Mouse (Mus musculus): ENCODE measurements around the gene Klf6. TPM values are rescaled to one million over a fixed set of nuclear protein-coding genes. Genes with fewer than 3 reads are reported as not detected.

The Klf6 gene
- polyA plus RNA-seq, 1 experiment from 2014 or later: 59.6 TPM

DNA sequence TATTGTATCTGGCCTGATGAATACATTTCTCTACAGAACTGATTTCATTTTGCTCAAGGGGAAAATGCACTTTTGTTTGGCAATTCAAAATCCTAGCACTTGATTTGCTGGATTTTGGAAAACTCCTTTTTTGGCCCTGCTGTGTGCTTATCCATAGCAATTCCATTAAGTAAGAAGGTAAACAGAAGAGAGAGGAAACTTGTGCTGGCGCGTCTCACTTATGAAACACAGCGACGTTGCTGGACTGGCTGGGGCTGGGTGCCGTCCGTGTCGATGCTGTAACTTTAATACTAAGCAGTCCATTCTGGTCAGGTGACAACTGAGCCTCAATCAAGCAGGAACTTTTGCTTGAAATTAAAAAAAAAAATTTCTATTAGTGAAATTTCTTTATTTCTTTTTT, 8.6 kb downstream of the Klf6 start:
- H3K4me3 ChIP-seq (ENCODE audit: low read depth, low read length): no peak overlapping the region
- peak overlapping the region; percentile 34; the same call in 1 of the 2 replicates for H3K4me2 ChIP-seq
- peaks cover 7% of the 10 kb centered on the region for H3K4me1 ChIP-seq (ENCODE audit: insufficient read depth)
- H3K9ac ChIP-seq: no peak overlapping the region
- peak; percentile 68 for ATAC-seq (ENCODE audit: insufficient read depth)
- 3% methylated on average over 7 of the region's 7 CpGs for WGBS
- peak; percentile 68 for DNase-seq
- H3K27me3 ChIP-seq (ENCODE audit: insufficient read depth, low read length): no peaks in the 10 kb centered on the region
- peak overlapping the region; percentile 80 for H3K27ac ChIP-seq (ENCODE audit: low read depth)
- TF ChIP-seq CTCF (IDR thresholded peaks at IDR 0.05; ENCODE audit: low read depth): no peak
- H3K9me3 ChIP-seq (ENCODE audit: low read depth, low read length): no peaks in the 10 kb centered on the region
- H3K36me3 ChIP-seq (ENCODE audit: insufficient read depth): peaks cover 42% of the 10 kb centered on the region

DNA sequence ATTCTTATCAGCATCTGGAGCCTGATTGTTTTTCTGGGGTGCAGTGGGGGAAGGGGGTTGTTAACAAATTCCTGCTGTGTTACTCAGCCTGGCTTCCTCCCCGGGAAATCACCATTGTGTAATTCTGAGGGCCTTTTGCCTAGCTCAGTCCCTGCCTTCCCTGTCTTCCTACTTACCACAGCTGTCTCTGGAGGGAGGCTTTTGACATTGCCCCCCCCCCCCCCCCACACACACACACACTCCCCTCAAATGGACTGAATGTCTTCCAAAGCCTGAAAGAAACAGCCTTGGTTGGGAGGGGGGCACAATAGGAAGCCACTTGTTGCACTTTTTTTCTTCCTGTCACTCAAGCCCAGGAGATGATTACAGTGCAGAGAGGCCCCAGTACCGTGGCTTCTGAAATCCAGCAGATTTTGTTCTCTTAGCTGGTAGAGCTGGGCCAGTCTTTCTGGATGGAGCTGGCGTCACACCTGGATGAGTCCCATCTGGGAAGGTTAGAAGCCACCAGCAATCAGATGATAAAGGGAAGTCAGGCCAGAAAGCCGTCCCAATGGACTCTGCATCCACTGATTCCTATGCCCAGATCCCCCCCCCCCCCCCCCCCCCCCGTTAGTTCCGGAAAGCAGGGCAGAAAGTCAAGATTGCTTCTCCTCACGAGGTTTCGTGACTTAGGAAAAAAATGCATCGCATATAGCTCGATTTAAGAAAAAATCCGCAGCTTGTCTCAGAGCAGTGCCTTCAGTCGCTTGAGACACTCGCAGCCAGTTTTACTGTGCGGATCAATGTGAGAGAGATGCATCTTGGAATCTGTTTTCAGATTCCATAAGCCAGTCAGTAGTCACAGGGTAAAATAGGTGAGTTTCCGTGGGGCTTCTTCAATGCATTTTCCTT, 9.3 kb downstream of the Klf6 start:
- DNase-seq (peak; percentile 81), ATAC-seq (ENCODE audit: insufficient read depth) (peak; percentile 92)
- H3K27ac ChIP-seq (ENCODE audit: low read depth): peak overlapping the region; percentile 71; the same call in 1 of the 2 replicates
- H3K4me2 ChIP-seq: peak overlapping the region; percentile 37
- peaks cover 34% of the 10 kb centered on the region for H3K36me3 ChIP-seq (ENCODE audit: insufficient read depth)
- no peak overlapping the region for H3K9ac ChIP-seq
- peaks cover 7% of the 10 kb centered on the region for H3K4me1 ChIP-seq (ENCODE audit: insufficient read depth)
- H3K9me3 ChIP-seq (ENCODE audit: low read depth, low read length): no peaks in the 10 kb centered on the region
- no peaks in the 10 kb centered on the region for H3K27me3 ChIP-seq (ENCODE audit: insufficient read depth, low read length)
- H3K4me3 ChIP-seq (ENCODE audit: low read depth, low read length): no peak overlapping the region
- no peak for TF ChIP-seq CTCF (IDR thresholded peaks at IDR 0.05; ENCODE audit: low read depth)
- 14% methylated on average over 15 of the region's 15 CpGs for WGBS

DNA sequence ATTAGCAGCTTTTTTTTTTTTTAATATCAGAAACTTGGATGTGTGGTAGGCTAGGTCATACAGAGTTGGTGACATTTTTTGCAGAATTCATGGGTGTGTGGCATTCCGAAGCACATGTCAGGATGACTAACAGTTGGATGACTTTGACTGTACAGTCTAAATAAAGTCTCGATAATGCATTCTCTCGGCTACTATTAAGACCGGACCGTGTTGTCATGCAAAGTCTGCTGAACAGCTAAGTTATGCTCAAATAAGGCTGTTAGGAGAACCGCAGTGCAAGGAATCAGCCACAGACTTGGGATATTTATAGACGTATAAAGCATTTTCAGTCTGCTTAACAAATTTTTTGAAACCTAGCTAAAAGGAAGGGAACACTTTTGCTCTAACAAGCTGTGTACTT, 10.1 kb downstream of the Klf6 start:
- H3K4me2 ChIP-seq: no peak overlapping the region
- ATAC-seq (ENCODE audit: insufficient read depth) (no peak), DNase-seq (peak; percentile 27)
- H3K4me1 ChIP-seq (ENCODE audit: insufficient read depth): peaks cover 7% of the 10 kb centered on the region; the same call in 1 of the 2 replicates
- no peak for TF ChIP-seq CTCF (IDR thresholded peaks at IDR 0.05; ENCODE audit: low read depth)
- H3K27ac ChIP-seq (ENCODE audit: low read depth): 0 out of 2 replicates have a peak overlapping the region, but pooled peaks have one; percentile 10
- no peaks in the 10 kb centered on the region for H3K9me3 ChIP-seq (ENCODE audit: low read depth, low read length)
- WGBS: 55% methylated on average over 7 of the region's 7 CpGs
- H3K9ac ChIP-seq: no peak overlapping the region
- no peaks in the 10 kb centered on the region for H3K27me3 ChIP-seq (ENCODE audit: insufficient read depth, low read length)
- H3K36me3 ChIP-seq (ENCODE audit: insufficient read depth): peaks cover 26% of the 10 kb centered on the region
- H3K4me3 ChIP-seq (ENCODE audit: low read depth, low read length): no peak overlapping the region

DNA sequence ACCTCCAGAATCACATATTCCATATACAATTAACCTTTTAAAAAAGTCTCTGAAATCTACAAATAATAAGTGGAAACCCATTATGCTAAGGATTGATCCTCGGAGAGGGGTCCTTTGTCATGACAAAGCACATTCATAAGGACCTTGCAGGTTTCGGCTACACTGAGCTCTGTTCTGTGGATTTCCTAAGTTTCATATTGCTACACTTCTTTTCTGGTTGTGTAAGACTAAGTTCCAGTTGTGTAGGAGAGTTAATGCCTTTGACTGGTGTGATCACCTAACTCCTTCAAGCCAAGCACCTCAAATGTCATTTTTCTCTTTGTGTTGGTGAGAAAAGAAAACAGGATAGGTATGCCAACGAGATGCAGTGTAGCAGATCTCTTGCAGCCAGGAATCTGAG, 12.4 kb downstream of the Klf6 start:
- TF ChIP-seq CTCF (IDR thresholded peaks at IDR 0.05; ENCODE audit: low read depth): no peak
- WGBS: 72% methylated on average over 3 of the region's 3 CpGs
- no peak overlapping the region for H3K27ac ChIP-seq (ENCODE audit: low read depth)
- H3K36me3 ChIP-seq (ENCODE audit: insufficient read depth): peaks cover 3% of the 10 kb centered on the region; the same call in 1 of the 2 replicates
- no peak overlapping the region for H3K4me3 ChIP-seq (ENCODE audit: low read depth, low read length)
- DNase-seq (no peak), ATAC-seq (ENCODE audit: insufficient read depth) (no peak)
- no peaks in the 10 kb centered on the region for H3K27me3 ChIP-seq (ENCODE audit: insufficient read depth, low read length)
- H3K4me1 ChIP-seq (ENCODE audit: insufficient read depth): peaks cover 7% of the 10 kb centered on the region; the same call in 1 of the 2 replicates
- no peak overlapping the region for H3K9ac ChIP-seq
- no peaks in the 10 kb centered on the region for H3K9me3 ChIP-seq (ENCODE audit: low read depth, low read length)
- no peak overlapping the region for H3K4me2 ChIP-seq

DNA sequence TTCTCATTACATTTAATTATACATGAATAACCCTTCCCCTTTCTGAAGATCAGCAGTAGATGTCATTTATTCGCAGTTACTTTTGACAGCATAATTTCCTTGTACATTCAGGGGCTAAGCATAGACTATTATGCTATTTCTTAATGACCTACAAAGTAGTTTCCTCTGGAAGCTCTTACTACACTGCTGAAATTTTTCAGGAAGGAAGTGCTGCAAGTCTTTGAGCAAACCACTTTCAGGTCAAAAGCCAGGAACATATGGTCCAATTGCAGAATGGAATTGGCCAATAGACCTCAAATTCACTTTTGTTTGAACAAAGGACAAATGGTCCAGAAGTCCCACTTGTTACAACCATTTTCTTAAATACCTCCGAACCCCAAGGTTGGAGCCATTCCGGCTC, 14.2 kb downstream of the Klf6 start:
- Histone ChIP-seq H3K36me3 (ENCODE audit: insufficient read depth) (no peaks in the 10 kb centered on the region), H3K4me1 (ENCODE audit: insufficient read depth) (no peaks in the 10 kb centered on the region), H3K9ac (no peak overlapping the region), H3K27ac (ENCODE audit: low read depth) (no peak overlapping the region), H3K9me3 (ENCODE audit: low read depth, low read length) (no peaks in the 10 kb centered on the region), H3K4me3 (ENCODE audit: low read depth, low read length) (no peak overlapping the region), H3K27me3 (ENCODE audit: insufficient read depth, low read length) (no peaks in the 10 kb centered on the region), H3K4me2 (no peak overlapping the region)
- no peak for DNase-seq
- WGBS: 85% methylated on average over 3 of the region's 3 CpGs
- no peak for TF ChIP-seq CTCF (IDR thresholded peaks at IDR 0.05; ENCODE audit: low read depth)
- ATAC-seq (ENCODE audit: insufficient read depth): no peak

DNA sequence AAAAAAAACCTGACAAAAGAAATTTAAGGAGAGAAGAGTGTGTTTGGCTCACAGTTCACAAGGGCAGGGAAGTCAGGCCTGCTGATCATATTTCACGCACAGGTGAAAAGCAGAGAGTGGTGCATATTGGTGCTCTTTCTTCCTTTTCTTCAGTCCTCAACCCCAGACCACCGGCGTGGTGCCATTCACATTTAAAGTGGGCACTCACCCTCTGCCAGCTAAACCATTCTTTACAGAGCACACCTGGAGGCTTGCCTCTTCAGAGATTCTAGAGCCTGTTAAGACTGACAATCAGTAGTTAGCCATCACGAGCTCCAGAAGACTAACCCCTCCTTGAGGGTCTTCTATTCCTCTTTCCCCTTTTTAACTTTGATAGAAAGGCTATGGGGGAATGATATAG, 17.5 kb downstream of the Klf6 start:
- TF ChIP-seq CTCF (IDR thresholded peaks at IDR 0.05; ENCODE audit: low read depth): no peak
- Histone ChIP-seq H3K9me3 (ENCODE audit: low read depth, low read length) (no peaks in the 10 kb centered on the region), H3K36me3 (ENCODE audit: insufficient read depth) (no peaks in the 10 kb centered on the region), H3K4me3 (ENCODE audit: low read depth, low read length) (no peak overlapping the region), H3K9ac (no peak overlapping the region), H3K27ac (ENCODE audit: low read depth) (no peak overlapping the region), H3K4me2 (no peak overlapping the region), H3K4me1 (ENCODE audit: insufficient read depth) (no peaks in the 10 kb centered on the region), H3K27me3 (ENCODE audit: insufficient read depth, low read length) (no peaks in the 10 kb centered on the region)
- no peak for ATAC-seq (ENCODE audit: insufficient read depth)
- no peak for DNase-seq
- 59% methylated on average over 4 of the region's 4 CpGs for WGBS

DNA sequence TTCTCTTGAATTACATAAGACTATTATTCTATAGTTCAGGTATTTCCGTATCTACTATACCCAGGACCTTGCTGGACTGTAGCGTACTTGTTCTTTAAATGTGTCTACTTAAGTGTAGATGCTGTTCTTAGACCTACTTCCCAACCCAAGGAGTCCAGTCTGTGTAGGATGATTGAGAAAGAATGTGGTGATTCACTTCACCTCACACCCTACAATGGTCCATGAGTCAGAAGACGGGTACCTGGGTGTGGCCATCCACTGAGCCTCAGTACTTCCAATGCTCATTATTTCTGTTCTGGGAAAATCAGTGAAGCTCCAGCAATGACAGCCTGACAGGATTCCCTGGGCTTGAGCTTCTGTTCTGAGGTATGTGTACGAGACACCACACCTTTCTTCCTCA, 25.5 kb downstream of the Klf6 start:
- no peaks in the 10 kb centered on the region for H3K4me1 ChIP-seq (ENCODE audit: insufficient read depth)
- no peak overlapping the region for H3K27ac ChIP-seq (ENCODE audit: low read depth)
- H3K36me3 ChIP-seq (ENCODE audit: insufficient read depth): no peaks in the 10 kb centered on the region
- no peak overlapping the region for H3K4me3 ChIP-seq (ENCODE audit: low read depth, low read length)
- no peak overlapping the region for H3K4me2 ChIP-seq
- H3K27me3 ChIP-seq (ENCODE audit: insufficient read depth, low read length): no peaks in the 10 kb centered on the region
- H3K9me3 ChIP-seq (ENCODE audit: low read depth, low read length): no peaks in the 10 kb centered on the region
- H3K9ac ChIP-seq: no peak overlapping the region
- 89% methylated on average over 4 of the region's 4 CpGs for WGBS
- ATAC-seq (ENCODE audit: insufficient read depth) (no peak), DNase-seq (no peak)
- no peak for TF ChIP-seq CTCF (IDR thresholded peaks at IDR 0.05; ENCODE audit: low read depth)

Data from lung, embryonic 14.5 days (tissue).